Mouse (Mus musculus): ENCODE results near the gene Tbata.

The Tbata gene

DNA sequence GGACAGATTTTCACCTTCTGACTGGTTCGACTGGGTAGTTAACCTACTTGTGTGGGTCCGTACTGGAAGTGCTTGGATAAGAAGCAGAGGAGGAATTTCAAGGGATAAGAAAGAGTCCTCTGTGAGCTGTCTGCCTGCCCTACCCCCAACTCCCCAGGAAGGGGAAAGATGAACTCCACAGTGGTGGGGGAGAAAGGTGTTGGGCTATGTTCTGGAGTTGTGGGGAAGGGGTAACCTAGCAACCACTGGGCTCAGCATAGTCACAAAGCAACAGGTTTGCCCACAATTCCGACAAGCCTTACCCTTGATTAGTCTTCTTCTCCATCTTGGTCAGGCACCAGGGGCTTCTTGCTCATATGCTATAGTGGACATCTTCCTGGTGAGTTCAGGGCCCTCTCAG, at the start of gene Tbata:
Gene Tbata, plus strand, starts transcription at position 301 of the 400 bp plus-strand sequence.
- DNase-seq (ENCODE audit: low spot score in 2 of 2), result no peak

DNA sequence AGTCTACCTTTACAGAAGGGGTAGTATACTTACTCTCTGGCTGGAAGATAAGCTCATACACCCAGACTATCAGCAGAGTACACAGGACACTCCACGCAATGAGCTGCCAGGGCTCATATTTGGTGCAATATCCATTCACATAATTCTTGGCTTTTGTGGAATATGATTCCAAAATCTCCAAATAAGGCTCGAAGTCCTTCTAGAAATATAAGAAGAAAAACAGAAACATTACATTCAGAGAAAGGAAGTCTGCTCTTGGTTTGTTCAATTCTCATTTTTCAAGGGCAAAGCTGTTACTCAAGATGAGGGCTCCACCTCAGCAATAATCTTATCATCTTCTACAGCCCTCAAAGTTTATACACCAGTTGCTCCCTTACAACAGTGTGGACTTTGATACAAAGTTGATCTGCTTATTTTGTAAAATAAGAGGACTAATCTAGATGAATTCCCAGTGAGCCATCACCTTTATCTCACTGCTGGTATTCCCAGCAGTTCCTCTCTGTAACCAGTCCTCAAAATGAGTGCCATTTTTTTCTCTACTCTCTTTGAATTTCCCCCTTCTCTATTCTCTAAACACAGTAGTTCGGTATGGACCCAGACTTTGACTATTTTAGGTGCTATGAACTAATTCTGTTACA, 48.4 kb upstream of the Tbata start:
- no peak for DNase-seq (ENCODE audit: low spot score in 2 of 2)

DNA sequence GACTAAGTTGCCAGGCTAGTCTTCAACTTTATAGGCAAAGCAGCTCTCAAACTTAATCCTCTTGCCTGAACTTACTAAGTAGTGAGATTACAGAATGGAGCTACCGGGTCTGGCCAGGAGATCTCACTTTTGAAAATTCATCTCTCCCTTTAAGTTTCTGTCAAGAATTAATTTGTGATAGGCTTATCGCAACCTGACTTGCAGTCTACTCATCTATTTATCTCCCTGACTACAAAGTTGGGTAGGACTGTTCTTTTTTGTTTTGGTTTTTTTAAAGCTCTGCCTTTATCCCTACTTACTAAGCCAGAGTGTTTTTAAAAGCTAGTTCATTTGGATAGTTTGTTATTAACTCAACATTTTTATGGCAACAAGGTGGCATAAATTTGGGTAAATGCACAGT, 47.3 kb upstream of the Tbata start:
- no peak for DNase-seq (ENCODE audit: low spot score in 2 of 2)

DNA sequence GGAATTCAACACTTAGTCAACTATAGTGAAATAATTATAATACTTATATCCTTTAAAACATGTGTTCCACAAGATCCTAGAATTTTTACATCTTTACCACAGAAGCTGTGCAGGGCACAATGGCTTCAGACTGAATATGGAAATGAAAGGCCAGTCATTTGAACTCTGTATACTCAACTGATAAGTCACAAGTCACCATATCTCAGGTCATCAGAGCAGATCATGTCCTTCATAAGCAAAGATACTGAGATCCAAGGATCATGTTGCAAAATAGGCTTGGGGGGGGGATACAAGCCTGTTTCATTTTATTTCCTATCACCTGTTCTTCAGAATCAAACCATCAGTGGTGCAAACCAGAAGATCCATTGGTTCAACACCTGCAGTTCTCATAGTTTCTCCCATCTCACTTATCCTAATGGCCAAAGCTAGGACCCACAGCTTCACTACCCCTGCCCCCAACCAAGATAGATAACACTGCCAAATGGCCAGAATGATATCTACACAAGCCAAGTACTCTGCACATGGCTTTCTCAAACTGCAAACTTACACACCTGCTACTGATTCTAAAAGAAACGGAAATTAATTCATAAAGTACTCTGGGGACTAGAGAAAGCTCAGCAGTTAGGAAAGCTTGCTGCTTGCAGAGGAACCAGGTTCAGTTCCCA, 42.9 kb upstream of the Tbata start:
- no peak for DNase-seq (ENCODE audit: low spot score in 2 of 2)

DNA sequence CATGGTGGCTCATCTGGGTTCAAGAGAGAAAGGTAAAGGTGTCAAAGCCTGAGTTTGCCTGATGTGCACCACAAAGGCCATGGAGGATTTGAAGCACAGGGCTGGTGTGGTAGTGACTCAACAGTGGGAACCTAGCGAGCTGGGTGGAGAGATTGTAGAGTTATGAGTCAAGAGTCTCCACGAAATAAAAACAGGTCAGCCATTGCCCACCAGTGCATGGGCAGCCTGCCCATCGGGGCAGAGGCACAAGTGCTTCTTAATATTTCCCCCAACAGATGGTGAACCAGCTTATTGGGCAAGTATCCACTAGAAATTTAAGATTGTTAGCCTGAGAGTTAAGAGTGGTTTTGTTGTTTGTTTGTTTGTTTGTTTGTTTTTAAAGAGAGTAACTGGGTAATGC, 40.8 kb upstream of the Tbata start:
- no peak for DNase-seq (ENCODE audit: low spot score in 2 of 2)

DNA sequence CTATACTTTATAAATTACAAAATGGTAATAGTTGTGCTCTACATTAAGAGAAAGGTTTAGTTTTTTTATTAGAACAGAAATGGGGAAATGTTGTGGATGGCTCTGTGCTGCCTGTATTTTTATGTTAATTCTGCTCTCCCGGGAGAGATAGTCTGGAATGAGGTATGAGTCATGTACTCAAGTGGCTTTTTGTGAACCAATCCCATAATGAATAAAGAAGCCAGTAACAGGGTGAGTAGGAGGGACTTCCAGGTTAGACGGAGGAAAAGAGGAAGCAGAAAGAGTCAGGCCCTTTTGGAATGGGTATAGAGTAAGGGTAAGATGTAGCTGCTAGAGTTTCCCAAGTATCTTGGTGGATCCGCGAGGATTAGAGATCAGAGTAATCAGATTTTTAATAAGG, 37.7 kb upstream of the Tbata start:
- no peak for DNase-seq (ENCODE audit: low spot score in 2 of 2)

DNA sequence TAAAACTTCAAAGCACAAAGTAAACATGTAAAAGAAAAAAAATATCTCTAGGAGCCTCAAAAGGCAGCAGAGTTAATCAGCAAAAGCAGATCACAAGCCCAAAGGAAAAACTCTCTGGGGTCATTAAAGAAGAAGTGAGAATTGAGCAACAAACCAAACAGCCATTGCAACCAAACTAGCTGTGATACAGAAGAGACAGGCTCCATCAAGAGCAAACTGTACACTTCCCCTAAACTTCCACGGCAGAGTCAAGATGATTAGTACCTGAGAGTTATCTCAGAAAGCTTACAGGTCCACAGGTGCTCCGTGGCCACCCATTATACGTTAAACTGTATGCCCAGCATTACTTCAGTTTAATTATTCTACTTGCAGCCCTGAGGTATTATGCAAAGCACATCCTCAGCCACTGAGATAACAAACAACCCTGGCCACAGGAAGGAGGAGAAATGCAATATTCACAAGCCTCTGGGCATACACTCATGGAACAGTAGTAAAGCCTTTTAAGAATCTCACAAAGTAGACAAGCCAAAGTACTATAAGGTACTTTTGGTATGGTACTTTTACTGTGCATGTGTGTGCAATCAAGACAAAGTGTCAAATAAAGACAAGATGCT, 36.4 kb upstream of the Tbata start:
- no peak for DNase-seq (ENCODE audit: low spot score in 2 of 2)

DNA sequence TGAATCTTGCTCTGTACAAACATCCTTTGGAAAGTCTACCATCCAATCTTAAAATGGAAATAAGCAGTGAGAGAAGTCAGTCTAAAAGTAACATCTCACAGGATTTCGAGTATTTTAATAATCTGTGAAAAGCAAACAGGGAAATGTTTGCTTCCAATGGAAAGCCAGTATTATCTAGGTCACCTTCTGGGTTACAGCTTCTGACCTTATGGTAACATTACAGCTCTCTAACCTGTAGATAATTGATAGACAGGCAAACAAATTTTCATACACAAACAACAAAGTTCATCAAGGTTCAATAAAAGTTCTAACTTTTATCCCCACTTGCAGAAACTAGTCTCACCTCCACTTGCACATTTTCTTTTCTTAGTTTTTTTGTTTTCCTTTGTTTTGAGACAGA, 34.2 kb upstream of the Tbata start:
- no peak for DNase-seq (ENCODE audit: low spot score in 2 of 2)

DNA sequence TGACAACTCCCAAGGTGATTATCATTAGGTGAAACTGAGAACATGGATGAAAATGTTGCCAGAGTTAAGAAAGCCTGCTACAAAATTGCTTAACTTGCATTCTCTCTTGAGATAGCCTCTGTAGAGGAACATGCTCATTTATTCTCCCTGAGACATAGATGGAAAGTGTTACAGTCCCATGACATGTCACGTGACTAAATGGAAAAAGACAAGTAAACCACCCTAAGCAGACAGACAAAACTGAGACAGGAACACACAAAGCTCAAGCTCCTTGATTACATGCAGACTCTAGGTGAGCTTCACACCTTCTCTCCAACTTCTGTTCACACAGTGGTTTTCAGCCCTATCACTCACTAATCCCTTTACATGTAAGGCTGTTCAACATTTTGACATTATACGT, 28.4 kb upstream of the Tbata start:
- no peak for DNase-seq (ENCODE audit: low spot score in 2 of 2)

DNA sequence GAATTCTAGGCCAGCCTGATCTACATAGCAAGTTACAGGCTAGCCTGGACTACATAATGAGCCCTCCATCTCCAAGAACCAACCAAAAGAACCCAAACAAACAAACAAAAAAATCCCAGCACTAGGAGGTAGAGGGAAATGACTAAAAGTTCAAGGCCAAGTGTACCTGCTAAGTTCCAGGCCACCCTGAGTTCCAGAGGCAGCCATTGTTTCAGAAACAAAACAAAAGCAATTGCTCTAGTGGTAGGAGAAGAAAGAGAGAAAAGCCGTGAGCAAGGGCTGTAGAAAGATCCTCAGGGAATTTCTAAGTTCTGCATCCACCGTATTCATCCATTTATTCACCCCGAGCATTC, 26.0 kb upstream of the Tbata start:
- DNase-seq (ENCODE audit: low spot score in 2 of 2), result no peak

DNA sequence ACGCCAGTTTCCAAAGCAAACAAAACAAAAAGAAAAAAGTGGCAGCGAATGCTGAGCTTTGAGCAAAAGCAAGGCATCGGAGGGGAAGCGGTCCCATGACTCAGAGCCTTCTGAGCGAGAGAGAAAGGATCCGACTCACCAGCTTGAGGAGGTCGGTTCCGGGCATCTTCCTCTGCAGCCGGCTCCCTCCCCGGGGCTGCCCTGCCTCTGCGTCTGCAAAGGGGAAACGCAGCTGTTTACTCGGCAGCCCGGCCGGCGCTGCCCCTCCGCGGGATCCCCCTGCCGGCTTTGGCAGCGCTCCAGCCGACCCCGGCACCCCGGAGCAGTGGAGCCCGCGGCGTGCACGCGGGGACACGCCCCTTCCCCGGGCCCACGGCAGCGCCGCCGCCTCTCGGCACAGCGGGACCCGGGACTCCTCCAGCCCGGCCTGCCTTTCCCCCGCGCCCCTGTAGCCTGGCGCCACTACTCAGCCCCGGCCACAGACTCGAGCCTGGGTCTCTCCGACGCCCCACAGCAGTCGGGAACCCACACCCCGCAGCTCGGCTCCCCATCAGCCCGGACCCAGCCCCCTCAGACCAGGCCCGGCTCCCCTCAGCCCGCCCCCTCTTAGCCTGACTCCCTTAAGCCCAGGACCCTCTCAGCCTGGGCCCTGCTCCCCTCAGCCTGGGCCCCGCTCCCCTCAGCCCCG, 25.5 kb upstream of the Tbata start:
- DNase-seq (ENCODE audit: low spot score in 2 of 2), result peak; percentile 39 to 54

DNA sequence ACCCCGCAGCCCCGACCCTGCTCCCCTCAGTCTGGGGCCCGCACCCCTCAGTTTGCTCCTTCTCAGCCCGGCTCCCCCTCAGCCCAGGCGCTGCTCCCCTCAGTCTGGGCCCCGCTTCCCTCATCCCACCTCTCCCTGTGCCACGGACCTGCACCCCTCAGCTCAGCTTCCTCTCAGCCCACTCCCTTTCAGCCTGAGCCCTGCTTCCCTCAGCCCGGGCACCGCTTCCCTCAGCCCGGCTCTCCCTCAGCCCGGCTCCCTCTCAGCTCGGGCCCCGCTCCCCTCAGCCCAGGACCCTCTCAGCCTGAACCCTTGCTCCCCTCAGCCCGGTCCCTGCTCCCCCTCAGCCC, 25.0 kb upstream of the Tbata start:
- DNase-seq (ENCODE audit: low spot score in 2 of 2), result peak; percentile 5 to 10

DNA sequence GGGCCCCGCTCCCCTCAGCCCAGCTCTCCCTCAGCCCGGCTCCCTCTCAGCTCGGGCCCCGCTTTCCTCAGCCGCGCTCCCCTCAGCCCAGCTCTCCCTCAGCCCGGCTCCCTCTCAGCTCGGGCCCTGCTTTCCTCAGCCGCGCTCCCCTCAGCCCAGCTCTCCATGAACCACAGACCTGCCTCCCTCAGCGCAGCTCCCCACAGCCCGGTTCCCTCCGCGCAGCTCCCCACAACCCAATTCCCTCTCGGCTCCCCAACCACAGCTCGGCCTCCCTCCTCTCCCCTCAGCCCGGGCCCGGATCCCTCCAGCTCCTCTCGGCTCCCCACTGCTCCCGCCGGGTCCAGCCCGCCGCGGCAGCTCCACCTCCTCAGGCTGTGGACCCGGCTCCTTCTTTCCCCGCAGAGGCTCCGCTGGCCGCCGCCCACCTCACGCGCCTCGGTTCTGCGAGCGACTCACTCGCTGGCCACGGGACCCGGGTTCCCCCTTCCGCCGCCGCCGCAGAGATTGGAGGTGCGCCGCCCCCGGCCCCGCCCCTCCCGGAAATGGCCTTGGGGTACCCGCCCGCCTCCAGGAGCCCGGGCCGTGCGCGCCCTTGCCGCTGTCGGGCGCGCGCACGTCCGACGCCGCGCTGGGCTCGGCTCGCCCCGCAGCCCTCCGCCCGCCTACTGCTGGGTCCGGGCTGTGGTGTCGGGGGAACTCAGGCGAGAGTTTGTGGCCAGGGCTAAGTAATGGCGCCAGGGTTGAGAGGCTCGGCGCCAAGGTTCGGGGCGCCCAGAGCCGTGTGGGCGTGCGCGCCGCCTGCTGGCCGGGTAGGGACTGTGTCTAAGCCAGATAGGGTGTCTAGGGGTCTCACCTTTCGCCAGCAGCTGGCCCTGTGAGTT, 24.4 kb upstream of the Tbata start, which contains the start of gene Sgpl1:
Gene Sgpl1, minus strand, starts transcription at position 547 of the 884 bp plus-strand sequence.
- DNase-seq (ENCODE audit: low spot score in 2 of 2), result peak; percentile 76 to 82

DNA sequence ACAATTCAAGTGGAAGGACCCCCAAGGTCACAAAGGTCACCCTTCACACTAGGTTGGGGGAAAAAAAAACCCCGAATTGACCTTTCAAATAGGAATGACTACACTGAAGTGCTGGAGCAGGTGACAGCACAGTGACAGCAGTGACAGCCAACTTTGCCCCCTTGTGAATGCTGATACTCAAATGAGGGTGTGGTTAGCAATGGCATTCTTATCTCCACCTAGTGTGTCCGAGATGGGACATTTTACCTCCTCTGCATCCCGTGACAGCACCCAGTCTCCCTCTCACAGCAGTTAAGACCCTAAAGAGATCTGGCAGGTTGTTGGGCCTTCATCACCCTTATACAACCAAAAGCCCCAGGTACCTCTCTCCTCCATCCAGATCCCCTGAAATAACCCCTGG, 22.3 kb upstream of the Tbata start:
- DNase-seq (ENCODE audit: low spot score in 2 of 2), result no peak

DNA sequence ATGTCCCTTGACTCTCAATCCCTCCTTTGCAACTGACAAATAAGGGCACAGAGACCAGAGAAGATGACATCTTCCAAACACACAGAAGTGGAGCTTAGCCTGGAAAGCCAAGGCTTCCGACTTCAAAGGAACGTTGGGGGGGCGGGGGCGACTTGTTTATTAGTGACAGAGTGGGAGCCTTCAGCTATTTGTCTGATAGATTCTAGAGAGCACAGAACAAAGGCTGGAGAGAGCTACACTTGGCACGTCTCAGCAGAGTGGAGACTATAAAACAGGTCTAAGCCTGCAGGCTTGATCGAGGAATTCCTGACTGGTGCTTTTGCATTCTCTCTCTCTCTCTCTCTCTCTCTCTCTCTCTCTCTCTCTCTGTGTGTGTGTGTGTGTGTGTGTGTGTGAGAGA, 21.1 kb upstream of the Tbata start:
- no peak for DNase-seq (ENCODE audit: low spot score in 2 of 2)

DNA sequence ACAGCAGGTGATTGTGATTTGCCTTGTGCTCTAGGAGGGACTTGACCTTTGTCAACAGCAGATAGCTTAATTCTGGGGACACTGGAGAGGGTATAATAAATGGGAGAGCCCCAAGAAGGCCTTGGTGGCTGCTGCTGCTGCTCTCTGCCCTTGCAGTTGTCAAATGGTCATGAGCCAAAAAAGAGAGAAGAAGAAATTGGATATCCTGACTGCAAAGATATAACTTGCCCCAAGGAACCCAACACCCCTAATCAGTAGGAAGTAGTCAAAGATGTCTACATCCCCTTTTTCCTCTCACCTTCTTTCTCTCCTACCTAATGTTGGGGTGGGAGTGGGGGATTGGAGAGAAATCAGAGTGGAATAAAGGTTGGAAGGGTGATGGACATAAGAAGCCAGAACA, 19.6 kb upstream of the Tbata start:
- DNase-seq (ENCODE audit: low spot score in 2 of 2), result no peak

DNA sequence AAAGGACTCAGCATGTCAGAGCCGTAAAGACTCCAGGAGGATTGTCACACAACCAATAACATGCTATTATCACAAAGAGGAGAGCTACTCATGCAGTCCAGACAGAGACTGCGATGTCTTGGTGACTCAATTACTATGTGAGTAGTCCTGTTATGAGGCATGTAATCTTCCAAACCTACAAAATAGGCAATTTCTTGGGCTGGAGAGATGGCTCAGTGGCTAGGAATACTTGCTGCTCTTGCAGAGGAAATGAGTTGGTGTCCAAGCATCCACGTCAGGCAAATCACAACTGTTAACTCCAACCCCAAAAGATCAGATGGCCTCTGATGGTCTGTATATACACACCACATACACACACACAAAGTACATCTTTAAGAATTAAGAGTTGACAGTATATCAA, 16.1 kb upstream of the Tbata start:
- DNase-seq (ENCODE audit: low spot score in 2 of 2), result no peak

DNA sequence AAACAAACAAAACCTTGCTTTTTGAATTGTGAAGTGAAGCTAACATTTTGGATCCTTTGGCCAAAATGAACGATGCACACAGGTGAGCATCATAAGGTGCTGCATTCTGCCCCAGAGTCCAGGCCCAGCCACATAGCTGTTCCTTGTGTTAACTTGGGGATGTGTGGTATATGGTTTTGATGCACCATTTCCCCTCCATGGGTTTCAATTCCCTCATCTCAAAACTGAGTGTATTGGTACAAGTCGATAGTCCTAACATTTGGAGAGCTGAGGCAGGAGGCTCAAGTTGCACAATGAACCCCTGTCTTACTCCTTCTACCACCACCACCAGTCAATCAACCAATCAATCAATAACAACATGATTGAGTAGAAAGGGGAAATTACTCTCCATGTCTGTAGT, 15.3 kb upstream of the Tbata start:
- no peak for DNase-seq (ENCODE audit: low spot score in 2 of 2)

DNA sequence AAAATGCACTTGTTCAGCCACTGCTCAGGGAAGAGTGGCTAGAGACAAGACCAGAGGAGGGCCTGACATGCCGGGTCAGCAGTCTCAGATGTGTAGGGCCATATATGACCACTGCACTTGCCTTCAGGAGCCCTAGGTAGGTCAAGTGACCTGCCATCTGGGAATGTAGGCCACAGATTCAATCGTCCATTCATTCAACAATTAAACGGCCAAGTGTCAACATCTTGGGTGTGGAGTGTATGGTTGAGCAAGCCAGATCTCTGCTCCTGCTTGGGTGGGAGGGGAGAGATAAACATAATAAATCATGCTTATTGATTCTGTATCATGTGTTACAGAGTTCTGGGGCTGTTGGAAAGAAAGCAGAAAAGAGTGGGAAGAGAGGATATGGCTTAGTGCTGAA, 13.2 kb upstream of the Tbata start:
- no peak for DNase-seq (ENCODE audit: low spot score in 2 of 2)

DNA sequence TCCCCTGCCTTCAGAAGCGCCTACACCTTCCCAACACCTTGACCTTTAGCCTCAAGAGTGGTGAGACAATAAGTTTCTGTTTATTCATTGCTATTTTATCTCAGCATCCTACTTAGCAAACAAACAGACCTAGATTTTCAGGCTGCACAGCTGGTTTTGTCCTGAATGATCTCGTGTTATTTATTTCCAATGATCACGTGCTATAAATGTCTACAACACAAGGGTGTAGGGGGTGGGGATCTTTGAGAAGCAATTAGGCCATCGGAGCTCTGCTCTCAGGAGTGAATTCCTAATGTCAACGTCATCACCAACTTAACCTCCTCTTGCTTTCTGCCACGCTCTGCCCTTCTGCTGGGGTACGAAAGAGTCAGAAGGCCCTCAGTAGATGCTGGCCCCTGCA, 11.7 kb upstream of the Tbata start:
- no peak for DNase-seq (ENCODE audit: low spot score in 2 of 2)

DNA sequence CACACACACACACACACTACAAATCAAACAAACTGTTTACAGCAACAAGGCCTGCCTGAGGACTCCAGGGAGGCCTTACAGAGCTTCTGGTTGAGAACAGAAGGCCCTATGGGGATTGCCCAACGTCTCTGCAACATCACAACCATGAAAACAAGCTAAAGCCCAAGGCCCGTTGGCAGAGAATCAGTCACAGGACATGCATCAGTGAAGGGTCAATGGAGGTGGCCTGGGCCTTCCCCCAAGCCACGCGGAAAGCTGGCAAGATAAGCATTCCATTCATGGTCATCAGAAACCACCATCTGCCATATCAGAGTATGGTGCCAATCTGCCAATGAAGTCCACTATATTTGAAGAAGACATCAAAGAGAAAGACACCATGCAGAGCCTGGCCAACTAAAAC, 11.1 kb upstream of the Tbata start:
- no peak for DNase-seq (ENCODE audit: low spot score in 2 of 2)

DNA sequence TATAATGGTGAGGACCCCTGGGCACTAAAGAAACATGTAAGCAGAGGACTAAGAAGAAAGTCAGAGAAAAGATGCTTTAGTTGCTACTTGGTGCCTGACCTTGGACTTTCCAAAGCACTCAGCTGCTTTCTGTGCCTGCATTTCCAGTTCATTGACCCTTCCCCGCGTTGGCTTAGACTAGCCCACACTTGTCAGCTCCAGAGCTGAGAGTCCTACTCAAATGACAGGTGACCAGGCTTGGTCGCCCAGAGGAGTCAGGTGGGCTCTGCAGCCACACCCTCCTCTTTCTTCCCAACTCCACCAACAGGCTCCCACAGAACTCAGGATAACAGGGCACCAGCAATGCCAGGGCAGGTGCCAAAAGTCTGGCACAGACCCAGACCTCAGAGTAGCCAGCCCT, 9.4 kb upstream of the Tbata start:
- no peak for DNase-seq (ENCODE audit: low spot score in 2 of 2)

Data from spleen, postnatal 14 days (tissue).